Mouse (Mus musculus) midbrain, embryonic 16.5 days (tissue): ENCODE measurements around the gene Tgfbr2. TPM values are rescaled to one million over a fixed set of nuclear protein-coding genes. Genes with fewer than 3 reads are reported as not detected.

Experiments
- ATAC-seq: fragments of 200-750 bp; cut with Nextera tagmentation; 2 replicates; pipeline ENCODE4 v1.8.0; 2017; ENCODE audit warnings: moderate TSS enrichment
- H3K27ac ChIP-seq: fragments of 300-500 bp; sonication (generic); 2 replicates; pipeline ENCODE4 v1.5.1; 2014; ENCODE audit warnings: mild to moderate bottlenecking, low read length, mixed read lengths
- H3K27me3 ChIP-seq: fragments of 300-500 bp; sonication (generic); 2 replicates; pipeline ENCODE4 v1.6.1; 2014; ENCODE audit warnings: low read depth, low read length, mixed read lengths; ENCODE audit not compliant: control insufficient read depth, insufficient read depth
- H3K36me3 ChIP-seq: fragments of 300-500 bp; sonication (generic); 2 replicates; pipeline ENCODE4 v1.6.1; 2014; ENCODE audit warnings: mild to moderate bottlenecking, low read length, moderate library complexity, mixed read lengths; ENCODE audit not compliant: control insufficient read depth, insufficient read depth
- H3K4me1 ChIP-seq: fragments of 300-500 bp; sonication (generic); 2 replicates; pipeline ENCODE4 v1.6.1; 2014; ENCODE audit warnings: mild to moderate bottlenecking, low read length, mixed read lengths; ENCODE audit not compliant: control insufficient read depth, insufficient read depth
- H3K4me2 ChIP-seq: fragments of 300-500 bp; sonication (generic); 2 replicates; pipeline ENCODE4 v1.6.1; 2014; ENCODE audit warnings: mild to moderate bottlenecking, low read length, mixed read lengths
- H3K4me3 ChIP-seq: fragments of 300-500 bp; sonication (generic); 2 replicates; pipeline ENCODE4 v1.5.1; 2014; ENCODE audit warnings: low read depth, mild to moderate bottlenecking, low read length, moderate library complexity, mixed read lengths
- H3K9ac ChIP-seq: fragments of 300-500 bp; sonication (generic); 2 replicates; pipeline ENCODE4 v1.6.1; 2014; ENCODE audit warnings: low read depth, low read length, mixed read lengths
- H3K9me3 ChIP-seq: fragments of 300-500 bp; sonication (generic); replicated peaks from 2 replicates; pipeline ENCODE4 v1.6.1; 2014; ENCODE audit warnings: mild to moderate bottlenecking, low read length, mixed read lengths; ENCODE audit not compliant: control insufficient read depth, poor library complexity, severe bottlenecking
- WGBS: fragments of 180-500 bp; shearing (Covaris S2); extraction: QIAGEN DNeasy Blood & Tissue Kit; methylation state at CpG from one replicate; pipeline ENCODE4 v1.1.7; 2014; 5-methylcytosine and 5-hydroxymethylcytosine counted together
- polyA plus RNA-seq: library from polyadenylated mRNA; unstranded; fragments of >200 nt; fragmentation: Nextera tagmentation; extraction: Ambion mirVana; gene quantifications from 2 replicates; pipeline ENCODE4 v1.2.1, GENCODE M21; 2015

Gene Tgfbr2
- polyA plus RNA-seq, 1 experiment from 2014 or later = 7.1 TPM

GRCm38 (mm10) chr9:116218780-116219179 lies 43.6 kb upstream of the Tgfbr2 start:
- no peaks in the 10 kb centered on the region for H3K36me3 ChIP-seq
- no peak overlapping the region for H3K9ac ChIP-seq
- no peak overlapping the region for H3K4me3 ChIP-seq
- 47% methylated on average over 4 of the region's 4 CpGs for WGBS
- no peaks in the 10 kb centered on the region for H3K27me3 ChIP-seq
- no peak overlapping the region for H3K27ac ChIP-seq
- ATAC-seq = no peak
- no peaks in the 10 kb centered on the region for H3K4me1 ChIP-seq
- no peak overlapping the region for H3K4me2 ChIP-seq
- no peaks in the 10 kb centered on the region for H3K9me3 ChIP-seq

GRCm38 (mm10) chr9:116217099-116217498 lies 41.9 kb upstream of the Tgfbr2 start:
- H3K27ac ChIP-seq = no peak overlapping the region
- WGBS = 97% methylated on average over 7 of the region's 7 CpGs
- no peaks in the 10 kb centered on the region for H3K4me1 ChIP-seq
- no peak overlapping the region for H3K9ac ChIP-seq
- H3K27me3 ChIP-seq = no peaks in the 10 kb centered on the region
- H3K36me3 ChIP-seq = no peaks in the 10 kb centered on the region
- H3K9me3 ChIP-seq = no peaks in the 10 kb centered on the region
- H3K4me3 ChIP-seq = no peak overlapping the region
- ATAC-seq = no peak
- no peak overlapping the region for H3K4me2 ChIP-seq

- no peaks in the 10 kb centered on the region for H3K27me3 ChIP-seq
- no peaks in the 10 kb centered on the region for H3K36me3 ChIP-seq
- no peaks in the 10 kb centered on the region for H3K4me1 ChIP-seq
- H3K9me3 ChIP-seq = no peaks in the 10 kb centered on the region
- H3K9ac ChIP-seq = no peak overlapping the region
- no peak overlapping the region for H3K4me2 ChIP-seq
- H3K27ac ChIP-seq = no peak overlapping the region
- ATAC-seq = no peak
- 91% methylated on average over 10 of the region's 10 CpGs for WGBS
- no peak overlapping the region for H3K4me3 ChIP-seq
These were observed 41.5 kb upstream of the Tgfbr2 start for GRCm38 (mm10) chr9:116216677-116217076.

- H3K27ac ChIP-seq = no peak overlapping the region
- no peak for ATAC-seq
- no peaks in the 10 kb centered on the region for H3K36me3 ChIP-seq
- H3K4me2 ChIP-seq = no peak overlapping the region
- no peak overlapping the region for H3K4me3 ChIP-seq
- H3K4me1 ChIP-seq = no peaks in the 10 kb centered on the region
- H3K9ac ChIP-seq = no peak overlapping the region
- no peaks in the 10 kb centered on the region for H3K27me3 ChIP-seq
- WGBS = 85% methylated on average over 6 of the region's 6 CpGs
- no peaks in the 10 kb centered on the region for H3K9me3 ChIP-seq
These were observed 39.1 kb upstream of the Tgfbr2 start for GRCm38 (mm10) chr9:116214296-116214695.

GRCm38 (mm10) chr9:116212915-116213619 lies 37.9 kb upstream of the Tgfbr2 start:
- ATAC-seq = no peak
- 53% methylated on average over 8 of the region's 8 CpGs for WGBS
- Histone ChIP-seq H3K9ac (no peak overlapping the region), H3K27ac (no peak overlapping the region), H3K4me1 (no peaks in the 10 kb centered on the region), H3K4me3 (no peak overlapping the region), H3K27me3 (no peaks in the 10 kb centered on the region), H3K36me3 (no peaks in the 10 kb centered on the region), H3K9me3 (no peaks in the 10 kb centered on the region), H3K4me2 (no peak overlapping the region)

GRCm38 (mm10) chr9:116212069-116212468 lies 36.9 kb upstream of the Tgfbr2 start:
- H3K4me3 ChIP-seq = no peak overlapping the region
- no peaks in the 10 kb centered on the region for H3K4me1 ChIP-seq
- no peak overlapping the region for H3K9ac ChIP-seq
- no peak overlapping the region for H3K4me2 ChIP-seq
- no peaks in the 10 kb centered on the region for H3K36me3 ChIP-seq
- H3K9me3 ChIP-seq = no peaks in the 10 kb centered on the region
- no peak overlapping the region for H3K27ac ChIP-seq
- no peak for ATAC-seq
- no peaks in the 10 kb centered on the region for H3K27me3 ChIP-seq
- 86% methylated on average over 12 of the region's 12 CpGs for WGBS

GRCm38 (mm10) chr9:116208169-116208904 lies 33.2 kb upstream of the Tgfbr2 start:
- 92% methylated on average over 16 of the region's 16 CpGs for WGBS
- Histone ChIP-seq H3K4me1 (no peaks in the 10 kb centered on the region), H3K27ac (no peak overlapping the region), H3K9ac (no peak overlapping the region), H3K36me3 (no peaks in the 10 kb centered on the region), H3K4me3 (no peak overlapping the region), H3K4me2 (no peak overlapping the region), H3K9me3 (no peaks in the 10 kb centered on the region), H3K27me3 (no peaks in the 10 kb centered on the region)
- no peak for ATAC-seq

GRCm38 (mm10) chr9:116206901-116207300 lies 31.7 kb upstream of the Tgfbr2 start:
- Histone ChIP-seq H3K27me3 (no peaks in the 10 kb centered on the region), H3K9me3 (no peaks in the 10 kb centered on the region), H3K4me2 (no peak overlapping the region), H3K4me3 (no peak overlapping the region), H3K36me3 (no peaks in the 10 kb centered on the region), H3K27ac (no peak overlapping the region), H3K4me1 (no peaks in the 10 kb centered on the region), H3K9ac (no peak overlapping the region)
- 69% methylated on average over 2 of the region's 2 CpGs for WGBS
- no peak for ATAC-seq

- no peaks in the 10 kb centered on the region for H3K9me3 ChIP-seq
- no peaks in the 10 kb centered on the region for H3K27me3 ChIP-seq
- no peak overlapping the region for H3K9ac ChIP-seq
- WGBS = 94% methylated on average over 1 of the region's 1 CpGs
- ATAC-seq = no peak
- H3K36me3 ChIP-seq = no peaks in the 10 kb centered on the region
- H3K4me3 ChIP-seq = no peak overlapping the region
- no peak overlapping the region for H3K4me2 ChIP-seq
- no peak overlapping the region for H3K27ac ChIP-seq
- H3K4me1 ChIP-seq = no peaks in the 10 kb centered on the region; the same call in 1 of the 2 replicates
These were observed 28.5 kb upstream of the Tgfbr2 start for GRCm38 (mm10) chr9:116203675-116204074.
